Mouse (Mus musculus): ENCODE measurements around the gene Cc2d2a. TPM values are rescaled to one million over a fixed set of nuclear protein-coding genes. Genes with fewer than 3 reads are reported as not detected.
A peak's percentile ranks its signal among the peaks of the same experiment; 100 is the strongest.

Gene Cc2d2a
- polyA plus RNA-seq, 1 experiment from 2014 or later, result 10.2 TPM

DNA sequence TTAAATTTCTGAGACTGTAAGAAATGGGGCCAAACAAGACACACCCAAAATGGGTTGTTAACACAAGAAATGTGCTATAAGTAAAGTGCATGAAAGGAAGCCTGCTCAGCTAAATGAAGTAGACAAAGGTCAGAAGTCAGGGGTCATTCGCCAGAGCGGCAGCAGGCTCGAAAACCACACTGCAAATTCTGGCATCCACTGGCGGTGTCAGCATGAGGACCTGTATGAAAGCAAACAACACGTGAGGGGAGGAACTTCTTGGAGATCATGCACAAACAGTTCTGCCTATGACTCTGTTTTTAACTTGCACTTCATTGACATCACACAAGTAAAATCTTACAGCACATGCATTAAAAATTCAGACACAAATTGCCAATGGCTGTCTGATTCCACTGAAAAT, 83.0 kb downstream of the Cc2d2a start:
- H3K36me3 ChIP-seq, result peaks cover 15% of the 10 kb centered on the region
- no peak overlapping the region for H3K9ac ChIP-seq (replicated peaks)
- H3K9me3 ChIP-seq, result no peaks in the 10 kb centered on the region
- no peak overlapping the region for H3K4me3 ChIP-seq (replicated peaks)
- no peak overlapping the region for H3K27ac ChIP-seq
- no peak for ATAC-seq
- H3K4me2 ChIP-seq (replicated peaks), result no peak overlapping the region
- WGBS, result 68% methylated on average over 5 of the region's 5 CpGs
- H3K27me3 ChIP-seq, result no peaks in the 10 kb centered on the region
- no peaks in the 10 kb centered on the region for H3K4me1 ChIP-seq (replicated peaks)

DNA sequence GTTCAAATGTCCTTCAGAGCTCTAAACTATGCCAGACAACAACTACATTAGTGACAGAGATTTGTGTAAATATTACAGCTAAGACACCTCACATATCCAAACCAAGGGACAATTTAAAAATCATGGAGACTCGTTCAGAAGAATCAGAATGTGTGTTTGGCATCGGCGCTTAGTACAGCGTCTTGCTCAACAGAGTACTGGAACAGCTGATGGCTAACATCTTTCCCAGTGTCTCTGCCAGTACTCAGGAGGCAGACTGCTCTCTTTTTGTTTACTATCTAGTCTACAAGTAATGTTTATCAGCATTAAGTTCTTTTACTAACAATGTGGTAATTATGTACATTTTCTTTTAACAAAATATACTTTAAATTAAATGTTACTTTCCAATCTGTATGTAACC, 85.9 kb downstream of the Cc2d2a start:
- no peaks in the 10 kb centered on the region for H3K4me1 ChIP-seq (replicated peaks)
- H3K4me2 ChIP-seq (replicated peaks), result no peak overlapping the region
- WGBS, result 88% methylated on average over 4 of the region's 4 CpGs

DNA sequence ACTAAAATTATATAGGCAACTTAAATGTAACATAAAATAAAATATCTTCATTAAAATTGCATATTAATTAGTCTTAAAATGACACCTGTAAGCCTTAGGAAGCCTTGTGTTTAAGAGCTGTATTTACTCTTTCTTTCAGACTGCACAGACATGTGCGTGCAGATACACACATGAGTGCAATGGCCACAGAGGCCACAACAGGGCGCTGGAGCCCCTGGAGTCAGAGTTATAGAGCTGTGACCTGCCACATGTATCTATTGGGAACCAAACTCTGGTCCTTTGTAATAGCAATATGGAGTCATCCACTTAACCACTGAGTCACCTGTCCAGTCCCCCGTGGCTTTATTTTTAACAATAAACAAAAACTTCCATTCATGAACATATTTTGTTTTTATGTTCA, 86.9 kb downstream of the Cc2d2a start:
- no peak overlapping the region for H3K4me2 ChIP-seq (replicated peaks)
- no peak for ATAC-seq
- H3K4me3 ChIP-seq (replicated peaks), result no peak overlapping the region
- no peaks in the 10 kb centered on the region for H3K27me3 ChIP-seq
- 87% methylated on average over 3 of the region's 3 CpGs for WGBS
- H3K4me1 ChIP-seq (replicated peaks), result no peaks in the 10 kb centered on the region
- peaks cover 8% of the 10 kb centered on the region for H3K36me3 ChIP-seq
- H3K9ac ChIP-seq (replicated peaks), result no peak overlapping the region
- H3K27ac ChIP-seq, result no peak overlapping the region
- no peaks in the 10 kb centered on the region for H3K9me3 ChIP-seq

More for the DNA sequence above, 85.9 kb downstream of the Cc2d2a start:
- no peak for ATAC-seq
- Histone ChIP-seq H3K9ac (replicated peaks) (no peak overlapping the region), H3K9me3 (no peaks in the 10 kb centered on the region), H3K4me3 (replicated peaks) (no peak overlapping the region), H3K27me3 (no peaks in the 10 kb centered on the region), H3K36me3 (peaks cover 7% of the 10 kb centered on the region), H3K27ac (no peak overlapping the region)

DNA sequence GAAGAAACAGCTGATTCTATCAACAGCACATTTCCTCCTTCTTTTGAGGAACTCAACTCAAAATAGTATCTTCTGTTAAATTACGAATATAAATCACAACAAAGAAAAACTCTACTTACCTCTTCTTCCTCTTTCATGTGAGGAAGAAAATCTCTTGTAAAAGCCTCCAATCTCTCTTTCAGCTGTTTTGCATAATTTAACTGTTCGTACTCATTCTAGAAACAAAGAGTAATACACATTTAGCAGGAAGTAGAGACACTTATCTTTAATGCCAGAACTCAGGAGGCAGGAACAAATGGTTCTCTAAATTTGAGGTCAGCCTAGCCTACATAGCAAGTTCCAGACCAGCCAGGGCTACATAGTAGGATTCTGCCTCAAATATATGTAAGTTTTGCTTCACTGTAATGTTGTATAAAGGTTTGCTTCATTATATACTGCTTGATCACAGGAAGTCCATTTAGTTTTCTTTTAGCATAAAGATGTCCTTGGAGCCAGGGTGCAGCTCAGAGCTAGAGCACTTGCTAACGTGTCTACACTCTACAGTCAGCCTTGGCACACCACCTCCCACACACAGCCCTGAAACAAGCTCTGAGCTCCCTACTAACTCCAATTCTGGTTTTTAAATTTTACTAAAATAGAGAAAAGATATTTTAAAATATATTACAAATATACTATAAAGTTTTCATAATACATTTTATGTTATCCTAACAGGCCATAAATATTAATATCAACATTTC, 108.6 kb downstream of the Cc2d2a start:
- Histone ChIP-seq H3K9me3 (no peaks in the 10 kb centered on the region), H3K4me1 (replicated peaks) (no peaks in the 10 kb centered on the region), H3K9ac (replicated peaks) (no peak overlapping the region), H3K36me3 (peaks cover 27% of the 10 kb centered on the region), H3K27ac (no peak overlapping the region), H3K27me3 (no peaks in the 10 kb centered on the region), H3K4me3 (replicated peaks) (no peak overlapping the region), H3K4me2 (replicated peaks) (no peak overlapping the region)
- 92% methylated on average over 3 of the region's 3 CpGs for WGBS
- ATAC-seq, result no peak

DNA sequence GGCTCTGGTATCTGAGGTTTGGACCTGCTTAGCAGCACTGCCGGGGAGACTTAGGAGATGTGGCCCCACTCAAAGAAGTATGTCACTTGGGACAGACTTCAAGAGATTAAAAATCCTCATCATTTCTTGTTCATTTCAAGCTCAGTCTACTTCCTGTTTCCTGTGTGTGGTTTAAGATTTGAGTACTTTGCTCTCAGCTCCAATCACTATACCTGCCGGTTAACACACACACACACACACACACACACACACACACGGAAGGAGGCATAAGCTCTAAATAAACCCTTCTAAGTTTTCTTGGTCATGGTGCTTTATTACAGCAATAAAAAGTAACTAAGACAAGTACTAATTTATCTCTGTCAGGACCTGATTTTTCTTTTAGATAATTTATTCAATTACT, 109.4 kb downstream of the Cc2d2a start:
- Histone ChIP-seq H3K9ac (replicated peaks) (no peak overlapping the region), H3K27ac (no peak overlapping the region), H3K27me3 (no peaks in the 10 kb centered on the region), H3K4me1 (replicated peaks) (peaks cover 3% of the 10 kb centered on the region; the same call in 1 of the 2 replicates), H3K9me3 (no peaks in the 10 kb centered on the region), H3K4me2 (replicated peaks) (no peak overlapping the region), H3K36me3 (peaks cover 25% of the 10 kb centered on the region), H3K4me3 (replicated peaks) (no peak overlapping the region)
- 95% methylated on average over 3 of the region's 3 CpGs for WGBS
- ATAC-seq, result no peak

DNA sequence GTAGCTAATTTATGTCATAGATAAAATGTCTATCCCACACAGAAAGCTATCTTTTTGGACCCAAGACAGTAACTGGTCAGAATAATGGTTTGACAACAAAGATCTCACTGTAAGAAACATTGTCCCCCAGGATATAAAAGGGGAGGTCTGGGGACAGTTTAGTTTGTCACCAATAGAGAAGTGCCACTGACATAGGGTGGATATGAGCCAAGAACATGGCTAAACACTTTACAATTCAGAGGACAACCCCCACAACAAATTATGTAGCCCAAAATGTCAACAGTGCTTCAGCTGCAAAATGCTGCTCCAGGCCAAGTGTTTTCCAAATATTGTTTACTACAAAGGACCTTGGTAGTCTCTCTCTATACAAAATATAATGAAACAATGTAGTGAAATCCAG, 114.3 kb downstream of the Cc2d2a start:
- Histone ChIP-seq H3K4me1 (replicated peaks) (peaks cover 26% of the 10 kb centered on the region), H3K4me2 (replicated peaks) (no peak overlapping the region), H3K27me3 (no peaks in the 10 kb centered on the region), H3K4me3 (replicated peaks) (no peak overlapping the region), H3K9ac (replicated peaks) (no peak overlapping the region), H3K27ac (no peak overlapping the region), H3K36me3 (no peaks in the 10 kb centered on the region), H3K9me3 (no peaks in the 10 kb centered on the region)
- no peak for ATAC-seq

DNA sequence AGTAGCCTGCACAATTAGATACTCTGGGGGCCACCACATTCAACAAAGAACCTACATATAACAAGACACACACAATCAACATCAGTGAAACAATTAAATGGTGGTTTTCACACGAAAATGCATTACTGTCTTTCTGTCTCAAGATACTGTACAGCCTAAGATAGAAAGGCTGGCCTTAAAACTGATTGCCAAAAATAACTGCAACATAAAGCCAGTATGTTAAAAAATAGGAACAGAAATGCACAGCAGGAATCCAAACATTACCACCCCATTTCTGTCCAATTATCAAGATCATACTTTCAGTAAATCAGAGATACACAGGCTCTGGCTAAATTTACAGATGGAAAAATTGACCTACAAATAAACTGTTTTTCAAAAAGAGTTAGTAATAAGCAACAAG, 114.8 kb downstream of the Cc2d2a start:
- Histone ChIP-seq H3K4me2 (replicated peaks) (no peak overlapping the region), H3K36me3 (no peaks in the 10 kb centered on the region), H3K27me3 (no peaks in the 10 kb centered on the region), H3K9me3 (no peaks in the 10 kb centered on the region), H3K27ac (no peak overlapping the region), H3K9ac (replicated peaks) (no peak overlapping the region), H3K4me1 (replicated peaks) (peaks cover 26% of the 10 kb centered on the region), H3K4me3 (replicated peaks) (no peak overlapping the region)
- WGBS, result 76% methylated on average over 1 of the region's 1 CpGs
- ATAC-seq, result no peak

DNA sequence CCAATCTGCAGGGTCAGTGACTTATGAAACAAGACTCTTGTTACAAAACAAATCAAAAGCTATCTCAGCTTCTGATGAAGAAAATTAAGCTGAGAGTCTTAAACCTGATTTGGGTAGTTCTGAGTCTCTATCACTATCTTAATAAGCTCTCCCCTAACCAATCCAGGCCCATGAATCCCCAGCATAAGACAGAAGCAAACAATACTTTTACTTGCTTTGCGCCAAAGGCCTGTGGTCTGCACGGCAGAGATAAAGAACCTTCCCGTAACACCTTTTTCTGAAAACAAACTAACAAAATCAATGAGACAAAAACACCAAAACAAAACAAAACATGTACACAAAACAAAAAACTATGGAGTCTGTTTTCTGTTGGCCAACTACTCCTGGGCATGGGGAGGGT, 116.4 kb downstream of the Cc2d2a start:
- Histone ChIP-seq H3K36me3 (no peaks in the 10 kb centered on the region), H3K4me1 (replicated peaks) (peaks cover 30% of the 10 kb centered on the region), H3K4me2 (replicated peaks) (no peak overlapping the region), H3K27me3 (no peaks in the 10 kb centered on the region), H3K9me3 (no peaks in the 10 kb centered on the region), H3K27ac (no peak overlapping the region), H3K4me3 (replicated peaks) (no peak overlapping the region), H3K9ac (replicated peaks) (no peak overlapping the region)
- 91% methylated on average over 3 of the region's 3 CpGs for WGBS
- ATAC-seq, result no peak

DNA sequence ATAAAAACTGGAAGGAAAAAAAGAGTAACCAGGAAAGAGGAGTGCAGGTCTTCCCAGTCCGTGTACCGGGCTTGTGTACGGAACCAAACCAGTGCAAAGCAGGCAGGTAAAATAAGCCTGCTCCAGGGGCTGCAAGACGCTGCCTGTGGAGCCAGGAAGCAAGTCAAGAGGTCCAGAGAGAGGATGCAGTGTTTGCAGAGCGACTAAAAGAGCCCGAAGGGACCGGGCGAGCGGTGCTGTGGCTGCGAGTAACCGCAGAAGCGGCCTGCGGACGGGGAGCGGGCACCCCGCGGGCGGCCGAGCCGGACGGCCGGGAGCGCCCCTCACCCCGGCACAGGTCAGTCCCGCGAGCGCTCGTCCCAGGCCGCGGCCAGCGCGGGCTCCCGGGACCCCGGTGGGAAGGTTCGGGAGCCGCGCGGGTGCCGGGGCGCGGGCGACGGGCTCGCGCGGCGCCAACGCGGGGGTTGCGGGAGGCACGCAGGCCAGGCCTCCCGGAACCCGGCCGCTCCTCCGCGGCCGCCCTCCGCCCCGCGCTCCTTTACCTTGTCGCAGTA, 119.4 kb downstream of the Cc2d2a start:
- ATAC-seq, result no peak
- Histone ChIP-seq H3K4me1 (replicated peaks) (peaks cover 27% of the 10 kb centered on the region), H3K4me2 (replicated peaks) (peak overlapping the region; percentile 68), H3K36me3 (no peaks in the 10 kb centered on the region), H3K27ac (peak overlapping the region; percentile 97), H3K27me3 (no peaks in the 10 kb centered on the region), H3K4me3 (replicated peaks) (peak overlapping the region; percentile 77), H3K9me3 (no peaks in the 10 kb centered on the region), H3K9ac (replicated peaks) (peak overlapping the region; percentile 88)
- under 1% methylated on average over 60 of the region's 61 CpGs for WGBS

DNA sequence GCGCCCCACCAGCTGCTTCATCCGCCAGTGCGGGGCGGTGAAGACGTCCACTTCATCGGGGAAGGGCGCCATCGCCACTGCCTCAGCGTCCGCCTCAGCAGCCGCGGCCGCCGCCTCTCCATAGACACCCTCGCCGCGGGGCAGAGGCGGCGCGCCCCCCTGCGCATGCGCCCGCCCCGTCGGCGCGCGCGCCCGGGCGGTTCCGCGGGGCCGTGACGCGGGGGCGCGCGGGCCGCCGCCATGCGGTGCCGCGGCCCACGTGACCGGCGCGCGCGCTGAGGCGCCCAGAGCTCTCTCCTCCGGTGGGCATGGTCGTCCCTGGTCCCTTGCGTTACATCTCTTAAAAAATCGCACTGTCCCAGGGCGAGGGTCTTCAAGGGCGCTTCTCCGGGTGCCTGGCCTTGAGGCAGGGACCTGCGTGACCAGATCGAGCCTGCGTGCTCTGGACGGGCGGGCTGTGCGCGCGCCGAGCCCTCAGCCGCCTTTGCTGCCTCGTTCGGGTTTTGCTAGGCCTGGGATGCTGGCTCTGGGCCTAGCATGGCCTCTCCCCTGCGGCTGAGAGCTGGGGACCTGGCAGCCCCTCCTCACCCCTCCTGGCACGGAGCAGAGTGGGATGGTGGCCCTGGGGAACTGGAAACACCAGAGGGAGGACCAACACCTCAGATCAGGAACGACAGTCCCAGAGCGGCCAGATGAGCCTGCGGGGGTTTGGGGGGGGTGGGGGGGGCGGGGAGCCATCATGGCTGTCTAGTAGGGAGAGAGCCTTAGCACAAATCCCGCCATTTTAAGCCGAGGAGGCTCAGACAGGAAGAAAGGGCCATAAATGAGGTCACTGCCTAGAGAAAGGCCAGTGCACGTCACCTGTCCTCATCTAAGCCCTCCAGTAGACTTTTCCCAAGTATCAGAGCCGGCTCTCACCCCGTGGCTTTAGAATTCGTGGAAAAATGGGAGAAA, 120.1 kb downstream of the Cc2d2a start:
- peak overlapping the region; percentile 68 for H3K4me2 ChIP-seq (replicated peaks)
- H3K27me3 ChIP-seq, result no peaks in the 10 kb centered on the region
- H3K9me3 ChIP-seq, result no peaks in the 10 kb centered on the region
- 3% methylated on average over 81 of the region's 82 CpGs for WGBS
- H3K9ac ChIP-seq (replicated peaks), result peak overlapping the region; percentile 88
- H3K36me3 ChIP-seq, result no peaks in the 10 kb centered on the region
- H3K4me3 ChIP-seq (replicated peaks), result peak overlapping the region; percentile 77
- peak; percentile 95 for ATAC-seq
- H3K27ac ChIP-seq, result peak overlapping the region; percentile 97
- peaks cover 21% of the 10 kb centered on the region for H3K4me1 ChIP-seq (replicated peaks)

DNA sequence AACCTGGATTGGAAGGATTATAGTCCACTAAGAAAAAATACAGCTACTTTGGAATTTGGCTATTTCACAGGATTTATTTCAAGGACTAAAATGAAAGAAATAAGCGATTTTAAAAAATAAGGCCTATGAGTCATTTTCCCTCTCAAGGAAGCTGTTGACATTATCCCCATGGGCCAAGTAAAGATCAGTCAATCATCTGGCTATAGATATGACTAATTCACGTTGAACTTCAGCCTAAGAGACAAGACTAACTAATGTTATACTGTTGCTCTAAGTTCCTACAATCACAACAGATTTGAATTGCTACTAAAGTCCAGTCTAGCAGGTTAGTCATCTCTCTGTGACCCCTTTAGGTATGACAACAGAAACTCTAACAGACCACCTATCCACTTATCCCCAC, 121.8 kb downstream of the Cc2d2a start:
- Histone ChIP-seq H3K9me3 (no peaks in the 10 kb centered on the region), H3K36me3 (no peaks in the 10 kb centered on the region), H3K4me3 (replicated peaks) (no peak overlapping the region), H3K9ac (replicated peaks) (no peak overlapping the region), H3K27me3 (no peaks in the 10 kb centered on the region), H3K4me1 (replicated peaks) (peaks cover 16% of the 10 kb centered on the region), H3K27ac (no peak overlapping the region), H3K4me2 (replicated peaks) (no peak overlapping the region)
- no peak for ATAC-seq
- WGBS, result 87% methylated on average over 2 of the region's 2 CpGs

DNA sequence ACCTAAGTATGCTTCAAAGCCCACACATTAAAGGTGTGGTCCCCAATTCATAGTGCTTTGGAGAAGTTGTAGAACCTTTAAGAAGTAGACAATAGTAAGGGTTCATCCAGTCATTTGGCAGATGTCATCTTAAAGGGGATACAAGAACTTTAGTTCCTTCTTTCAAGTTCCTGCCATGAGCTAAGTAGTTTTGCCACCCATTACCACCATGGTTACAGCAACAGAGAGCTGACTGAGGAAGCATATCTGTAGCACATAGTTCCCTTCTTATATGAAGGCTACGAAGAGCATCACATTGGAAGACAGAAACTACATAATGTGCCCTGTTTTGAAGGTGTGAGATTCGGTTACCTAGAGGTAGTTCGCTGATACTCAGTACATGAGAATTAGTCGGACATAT, 124.5 kb downstream of the Cc2d2a start:
- WGBS, result 91% methylated on average over 4 of the region's 4 CpGs
- ATAC-seq, result no peak

More for the DNA sequence above, 124.5 kb downstream of the Cc2d2a start:
- H3K4me3 ChIP-seq (replicated peaks), result no peak overlapping the region
- H3K27me3 ChIP-seq, result no peaks in the 10 kb centered on the region
- H3K36me3 ChIP-seq, result no peaks in the 10 kb centered on the region
- no peak overlapping the region for H3K4me2 ChIP-seq (replicated peaks)
- H3K9ac ChIP-seq (replicated peaks), result no peak overlapping the region
- H3K9me3 ChIP-seq, result no peaks in the 10 kb centered on the region
- H3K4me1 ChIP-seq (replicated peaks), result peaks cover 4% of the 10 kb centered on the region; the same call in 1 of the 2 replicates
- no peak overlapping the region for H3K27ac ChIP-seq

All from midbrain, embryonic 13.5 days (tissue).